Mouse (Mus musculus) left cerebral cortex, postnatal 14 days (tissue): ENCODE data around the gene Tkfc. TPM values are rescaled to one million over a fixed set of nuclear protein-coding genes. Genes with fewer than 3 reads are reported as not detected.
A peak's percentile ranks its signal among the peaks of the same experiment; 100 is the strongest.

ENCODE experiments used
- DNase-seq, 2 experiments: peaks; one replicate each; pipeline ENCODE4 v3.0.0; 2021 to 2022; ENCODE audit warnings: low spot score in 2 of 2, mixed read lengths in 1 of 2
- intact Hi-C: fragments of 180-260 bp; cut with DNase I; formaldehyde crosslinking; loops from one replicate; pipeline ENCODE4 v1.15.1; 2025
- long read RNA-seq, 2 experiments: library from polyadenylated mRNA; stranded (forward); transcript quantifications; one replicate each; pipeline ENCODE4 v2.0.0; 2021
- total RNA-seq, 2 experiments: library from RNA; stranded (reverse); gene quantifications; 2 replicates each; pipeline ENCODE4 v1.2.3; 2021

Tkfc gene
- 10 to 100 TPM; 24.7 to 26.2 TPM for total RNA-seq
- long read RNA-seq, experiment 1, partial matches to known transcripts, result 1 of 17 reads
- long read RNA-seq, experiment 1, other reads (novel, unspliced or antisense), result 9 of 17 reads
- long read RNA-seq, experiment 2, partial matches to known transcripts, result 0 of 7 reads
- long read RNA-seq, experiment 2, other reads (novel, unspliced or antisense), result 6 of 7 reads

DNA sequence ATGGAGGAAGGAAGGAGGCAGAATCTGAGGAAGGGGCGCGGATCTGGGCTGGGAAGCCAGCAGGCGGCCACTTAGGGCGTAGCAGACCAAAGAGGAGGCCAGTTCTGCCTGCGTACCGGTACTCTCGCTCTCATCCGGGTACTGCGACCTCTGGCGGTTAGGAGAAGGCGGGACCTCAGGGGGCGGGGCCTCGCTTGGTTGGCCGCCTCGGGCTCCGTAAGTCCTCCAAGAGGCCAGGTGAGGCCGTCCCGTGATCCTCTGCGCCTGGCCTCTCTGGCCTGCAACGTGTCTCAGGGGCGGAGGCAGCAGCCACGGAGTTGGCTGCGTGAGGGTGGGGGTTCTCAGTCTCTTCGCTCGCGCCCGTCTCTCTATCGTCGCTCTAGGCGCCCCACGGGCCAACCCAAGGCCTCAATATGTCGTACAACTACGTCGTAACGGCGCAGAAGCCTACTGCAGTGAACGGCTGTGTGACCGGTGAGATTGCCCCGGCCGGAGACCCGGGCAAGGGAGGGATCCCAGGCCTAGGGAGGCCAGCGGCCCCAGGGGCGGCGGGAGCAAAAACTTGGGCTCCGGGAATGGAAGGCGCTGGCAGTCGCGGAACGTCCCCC is at the start of gene Tkfc, which contains the start of gene Ddb1:
Gene Tkfc (minus strand): TSS at position 362 of the 608 bp plus-strand sequence.
Gene Ddb1 (plus strand): TSS at position 35 of the 608 bp plus-strand sequence.
- intact Hi-C loops, result loop anchor here (1.0 to 2.0 kb wide), 2 partner anchors 28 to 51 kb away; partner anchors contain the start of genes Cyb561a3 and Tmem138
- DNase-seq, result peak; percentile 98 to 99

DNA sequence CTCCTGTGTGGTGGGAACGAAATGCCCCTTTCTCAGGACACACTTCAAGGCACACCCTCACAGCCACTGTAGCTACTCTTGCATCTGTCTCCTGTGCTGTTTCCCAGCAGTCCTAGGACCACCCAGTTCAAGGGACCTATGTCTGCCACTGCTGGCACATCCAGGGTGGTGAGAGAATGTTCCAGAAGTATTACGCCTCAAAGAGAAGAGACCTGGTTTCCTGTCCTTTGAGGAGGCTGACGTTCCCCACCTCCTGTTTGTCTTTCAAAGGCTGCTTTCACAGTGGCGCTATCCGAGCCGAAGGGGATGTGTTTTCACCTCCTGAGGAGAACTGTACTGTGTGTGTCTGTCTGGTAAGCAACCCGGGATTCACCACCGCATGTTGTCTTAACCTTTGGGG is 42.7 kb upstream of the Tkfc start:
- no peak for DNase-seq
- intact Hi-C loops, result no loop called here

DNA sequence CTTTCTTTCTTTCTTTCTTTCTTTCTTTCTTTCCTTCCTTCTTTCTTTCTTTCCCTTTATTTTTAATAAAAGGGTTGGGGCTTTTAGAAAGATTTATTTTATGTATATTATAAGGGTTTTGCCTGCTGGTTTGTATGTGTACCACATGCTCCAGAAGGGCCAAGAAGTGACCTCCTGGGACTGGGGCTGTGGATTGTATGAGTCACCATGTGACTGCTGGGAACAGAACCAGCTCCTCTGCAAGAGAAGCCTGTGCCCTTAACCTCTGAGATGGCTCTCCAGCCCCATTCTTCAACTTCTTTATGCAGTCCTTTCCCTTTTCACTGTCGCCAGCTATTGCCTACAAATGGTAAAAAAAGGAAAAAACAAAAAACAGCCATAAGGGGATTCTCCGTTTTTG is 40.2 kb upstream of the Tkfc start:
- no peak for DNase-seq
- intact Hi-C loops, result no loop called here

DNA sequence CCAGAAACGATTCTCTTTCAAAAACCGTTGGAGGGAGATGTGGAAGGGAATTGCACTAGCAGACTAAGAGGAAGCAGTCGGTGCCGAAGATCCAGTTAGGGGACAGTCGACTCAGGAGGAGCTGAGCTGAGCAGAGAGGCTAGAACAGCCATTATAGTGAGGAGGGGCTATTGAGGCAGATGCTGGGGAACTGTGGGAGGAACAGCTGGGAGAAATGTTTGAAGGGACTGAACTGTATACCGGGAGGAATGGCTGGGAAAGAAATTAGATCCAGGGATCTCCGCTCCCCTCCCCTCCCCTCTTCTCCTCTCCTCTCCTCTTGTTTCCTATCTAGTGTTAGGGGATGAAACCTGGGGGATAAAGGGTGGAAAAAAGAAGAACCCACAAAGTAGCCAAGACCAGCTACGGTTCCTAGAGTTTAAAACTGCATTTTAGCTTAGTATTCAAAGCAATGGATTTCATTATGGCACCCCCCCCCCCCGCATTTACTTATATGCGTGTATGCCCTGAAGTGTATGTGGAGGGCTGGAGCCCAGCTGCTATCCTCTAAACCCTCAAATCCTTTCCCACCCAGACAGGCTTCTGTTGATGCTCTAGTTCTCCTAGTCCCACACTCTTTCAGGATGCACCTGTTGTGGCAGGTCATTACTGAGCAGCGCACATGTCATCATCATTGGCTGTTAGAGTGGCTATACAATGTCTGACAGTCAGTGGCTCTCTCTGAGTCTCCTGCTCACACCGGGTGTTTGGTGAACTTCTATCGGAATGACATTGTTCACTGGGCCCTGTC is 35.3 kb upstream of the Tkfc start:
- no peak for DNase-seq
- intact Hi-C loops, result no loop called here

DNA sequence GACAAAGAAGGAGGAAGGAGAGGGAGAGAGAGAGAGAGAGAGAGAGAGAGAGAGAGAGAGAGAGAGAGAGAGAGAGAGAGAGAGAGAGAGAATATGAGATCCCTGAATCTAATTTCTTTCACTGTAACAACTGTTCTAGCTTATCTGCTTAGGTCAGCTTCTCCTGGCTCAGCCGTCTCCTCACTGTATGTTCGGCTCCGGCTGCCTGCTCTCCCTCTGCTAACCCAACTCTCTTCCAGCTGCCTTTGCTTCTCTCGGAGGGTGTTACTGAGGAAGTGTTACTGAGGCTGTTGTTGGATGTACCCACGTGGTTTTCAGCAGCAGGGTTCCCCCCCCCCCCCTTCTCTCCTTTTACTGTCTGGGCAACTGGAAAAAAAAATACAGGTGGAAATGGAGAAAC is 34.6 kb upstream of the Tkfc start:
- intact Hi-C loops, result no loop called here
- no peak for DNase-seq

DNA sequence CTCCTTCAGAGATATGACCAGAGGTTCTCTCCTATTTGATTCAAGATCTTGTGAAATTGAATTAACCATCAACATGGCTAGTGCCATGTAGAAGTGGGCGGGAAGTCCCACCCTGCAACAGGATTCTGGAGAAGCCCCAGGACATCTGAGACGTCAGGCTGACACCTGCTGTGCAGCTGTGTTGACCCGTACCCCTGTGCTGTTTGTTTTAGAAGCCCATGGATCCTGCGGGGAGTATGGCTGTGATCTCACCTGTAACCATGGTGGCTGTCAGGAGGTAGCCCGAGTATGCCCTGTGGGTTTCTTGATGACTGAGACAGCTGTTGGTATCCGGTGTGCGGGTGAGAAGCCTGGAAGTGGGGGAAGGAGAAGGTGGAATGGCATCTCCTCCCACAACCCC is 32.4 kb upstream of the Tkfc start:
- intact Hi-C loops, result no loop called here
- DNase-seq, result no peak

DNA sequence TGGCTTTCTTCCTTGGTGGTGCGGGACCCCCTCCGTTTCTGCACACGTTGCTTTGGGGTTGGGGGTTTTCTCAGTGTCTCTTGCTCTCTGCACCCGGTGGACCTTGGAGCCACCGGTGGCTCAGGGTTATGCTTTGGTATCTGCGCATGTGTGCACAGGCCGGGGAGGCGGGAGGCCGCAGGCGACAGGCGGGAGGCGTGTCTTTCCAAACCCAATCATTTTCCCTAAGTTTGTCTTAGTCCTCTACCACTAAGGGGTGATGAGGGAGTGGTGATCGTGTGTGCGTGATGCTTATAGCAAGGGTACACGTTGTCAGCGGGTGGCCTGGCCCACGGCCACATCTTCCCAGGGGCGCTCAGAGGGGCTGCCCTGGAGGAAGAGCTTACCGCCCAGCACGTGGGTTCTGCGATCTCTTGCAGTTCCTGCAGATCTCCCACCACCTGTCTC is 29.4 kb upstream of the Tkfc start:
- intact Hi-C loops, result no loop called here
- DNase-seq, result peak; percentile 57 to 63

DNA sequence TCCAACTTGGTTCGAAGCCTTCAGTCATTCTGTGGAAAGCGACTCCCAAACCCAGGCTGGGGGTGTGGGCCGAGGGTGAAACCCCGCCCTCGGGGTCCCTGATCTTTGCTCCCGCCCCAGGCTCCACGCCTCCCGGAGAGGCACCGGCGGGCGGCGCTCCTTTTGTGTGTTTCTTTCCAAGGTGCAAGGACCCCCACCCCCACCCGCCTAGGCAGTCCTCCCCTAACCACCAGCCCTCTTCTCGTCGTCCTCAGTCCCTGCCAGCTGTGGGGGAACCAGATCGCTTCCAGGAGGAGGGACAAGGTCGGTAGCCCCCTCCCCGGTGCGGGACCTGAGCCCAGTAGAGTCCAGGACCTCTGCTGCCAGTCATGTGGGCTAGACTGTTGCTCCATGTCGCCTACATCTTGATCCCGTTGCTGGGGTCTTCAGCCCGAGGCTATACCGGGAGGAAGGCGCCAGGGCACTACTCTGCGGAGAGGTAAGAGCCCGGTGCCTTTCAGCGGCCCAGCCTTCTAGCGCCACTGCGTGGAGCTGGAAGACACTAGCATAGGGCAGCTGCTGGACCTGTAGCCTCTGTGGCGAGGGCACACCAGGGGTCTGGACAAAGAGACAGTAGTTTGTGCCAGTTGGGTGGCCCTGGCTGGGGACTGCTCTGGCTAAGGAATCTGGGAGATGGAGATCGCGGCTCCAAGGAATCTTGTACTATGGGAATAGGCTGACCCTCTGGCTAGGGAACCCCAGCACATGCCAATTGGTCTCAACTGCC is 28.8 kb upstream of the Tkfc start, which contains the start of gene Vwce:
Gene Vwce (plus strand): TSS at position 108 of the 766 bp plus-strand sequence.
- peak; percentile 17 to 40 for DNase-seq
- intact Hi-C loops, result no loop called here

DNA sequence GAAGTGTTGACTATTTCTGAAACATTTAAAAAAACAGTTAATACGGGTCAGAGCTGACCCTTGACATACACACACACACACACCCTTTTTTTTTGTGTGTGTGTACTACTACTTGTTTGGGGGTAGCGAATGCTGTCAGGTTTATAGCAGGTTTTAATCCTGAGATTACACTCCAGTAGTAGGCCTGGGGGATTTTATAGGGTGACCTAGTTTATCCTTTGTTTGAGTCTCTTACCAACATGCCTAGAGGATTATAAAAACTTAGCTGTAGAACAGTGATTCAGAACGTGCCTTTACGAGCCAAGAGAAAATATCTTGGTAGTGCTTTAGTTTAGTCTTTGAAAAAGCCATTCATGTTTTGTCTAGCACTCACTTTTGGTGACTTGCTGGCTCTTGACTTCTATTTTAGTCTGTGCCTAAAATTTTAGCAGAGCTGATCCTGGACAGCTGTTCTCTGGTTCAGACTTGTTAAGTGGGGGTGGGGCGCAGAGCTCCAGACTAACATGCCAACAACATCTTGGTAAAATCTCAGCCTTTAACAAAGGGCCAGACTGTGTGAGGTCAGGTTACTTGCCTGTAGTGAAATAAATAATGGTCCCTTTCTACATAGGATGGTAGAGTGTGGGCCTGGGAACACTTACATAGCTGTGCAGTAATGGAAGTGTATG is 3.3 kb upstream of the Tkfc start:
- no peak for DNase-seq
- intact Hi-C loops, result no loop called here

DNA sequence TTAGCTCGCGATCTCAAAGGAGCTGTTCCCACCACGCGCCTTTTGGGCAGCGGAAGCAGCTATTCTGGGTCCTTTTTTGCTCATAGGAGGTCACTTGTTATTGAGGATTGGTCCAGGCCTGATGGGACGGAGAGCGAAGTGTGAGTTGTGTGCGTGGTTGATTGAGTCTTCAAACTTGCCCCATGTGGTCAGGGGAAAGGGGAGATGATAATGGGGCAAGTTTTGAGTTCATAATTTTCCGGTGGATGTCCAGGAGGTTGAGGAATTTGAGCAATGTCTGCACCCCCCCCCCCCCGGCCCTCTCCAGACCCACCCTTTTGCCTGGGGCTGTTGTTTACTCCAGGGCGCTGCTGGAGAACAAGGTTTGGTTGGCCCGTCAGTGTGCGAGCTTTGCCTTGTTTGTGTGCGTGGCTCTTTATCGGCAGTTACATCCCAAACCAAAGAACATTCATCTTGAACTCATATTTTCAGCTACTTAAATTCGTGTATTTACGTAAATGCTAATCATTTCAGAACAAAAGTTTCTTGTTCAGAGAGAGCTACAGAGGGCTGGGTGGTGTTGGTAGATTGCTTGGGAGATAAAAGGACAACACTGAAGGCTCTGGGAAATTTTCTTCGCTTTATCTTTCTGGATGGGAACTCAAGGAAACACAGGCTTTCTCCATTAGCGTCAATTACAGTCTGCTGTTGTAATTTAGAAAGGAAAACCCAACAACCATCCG is 608 bp upstream of the Tkfc start:
- intact Hi-C loops, result loop anchor here (1.0 to 2.0 kb wide), 2 partner anchors 29 to 51 kb away; partner anchors contain the start of genes Cyb561a3 and Tmem138
- DNase-seq, result peak in 1 of 2 experiments; percentile 23

DNA sequence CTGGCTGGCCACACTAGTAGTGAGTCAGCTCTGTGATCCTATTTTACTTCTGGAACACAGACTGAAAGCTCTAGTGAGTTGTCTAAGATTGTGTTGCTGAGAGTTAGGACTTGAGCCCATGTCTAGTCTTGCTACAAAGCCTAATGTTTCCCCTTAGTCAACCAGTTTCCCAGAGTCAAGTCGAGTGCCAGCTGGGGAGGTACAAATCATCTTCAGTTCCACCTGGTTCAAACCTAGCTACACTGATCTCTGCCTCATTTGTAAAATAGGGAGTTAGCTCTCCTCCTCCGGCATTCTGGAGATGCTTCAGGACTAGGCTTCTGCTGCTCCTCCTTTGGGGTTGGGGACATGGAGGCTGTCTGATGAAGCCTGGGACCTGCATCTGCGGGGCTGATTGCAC is 920 bp downstream of the Tkfc start:
- intact Hi-C loops, result loop anchor here (2.0 kb wide), 1 partner anchor 50 kb away; no protein-coding TSS in a partner anchor
- peak in 1 of 2 experiments; percentile 8 for DNase-seq

DNA sequence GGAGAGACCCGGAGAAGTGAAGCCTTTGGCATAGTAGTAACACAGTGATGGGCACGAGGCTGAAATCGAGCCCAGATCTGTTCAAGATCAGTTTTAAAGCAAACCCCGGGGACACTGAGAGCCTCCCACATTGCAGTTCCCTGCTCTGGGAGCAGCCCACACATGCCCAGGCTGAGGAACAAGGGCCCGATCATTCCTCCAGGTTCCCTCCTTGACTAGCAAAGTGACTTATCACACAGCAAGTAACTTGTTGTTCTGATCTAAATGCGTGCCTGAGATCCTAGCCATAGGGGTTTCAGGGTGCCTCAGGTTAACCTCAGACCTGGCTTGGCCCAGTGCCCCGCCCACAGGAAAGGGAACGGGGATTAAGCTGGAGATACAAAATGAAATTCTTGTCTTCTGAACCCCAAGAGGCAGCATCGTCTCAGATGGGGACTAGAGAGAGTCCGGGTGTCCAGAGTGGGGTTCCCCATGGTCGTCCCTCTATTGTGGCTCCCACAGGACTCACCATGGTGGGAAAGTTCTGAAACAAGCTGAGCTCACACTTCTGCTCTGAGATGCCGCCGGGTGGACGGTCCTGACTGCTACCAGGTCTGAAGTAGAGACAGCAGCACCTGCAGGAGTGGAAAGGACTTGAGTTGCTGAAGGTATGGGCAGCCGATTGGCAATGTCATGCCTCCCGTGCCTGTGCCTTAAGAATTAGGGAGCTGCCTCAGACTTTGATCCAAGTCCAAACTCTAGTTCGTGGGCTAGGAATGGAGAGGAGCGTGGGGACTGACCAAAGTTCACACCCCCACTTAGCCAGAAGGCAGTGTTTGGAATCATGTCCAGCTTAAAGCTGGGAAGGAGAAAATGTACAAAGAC is 1.6 kb downstream of the Tkfc start:
- DNase-seq, result peak in 1 of 2 experiments; percentile 6
- intact Hi-C loops, result loop anchor here (2.0 kb wide), 1 partner anchor 49 kb away; no protein-coding TSS in a partner anchor

DNA sequence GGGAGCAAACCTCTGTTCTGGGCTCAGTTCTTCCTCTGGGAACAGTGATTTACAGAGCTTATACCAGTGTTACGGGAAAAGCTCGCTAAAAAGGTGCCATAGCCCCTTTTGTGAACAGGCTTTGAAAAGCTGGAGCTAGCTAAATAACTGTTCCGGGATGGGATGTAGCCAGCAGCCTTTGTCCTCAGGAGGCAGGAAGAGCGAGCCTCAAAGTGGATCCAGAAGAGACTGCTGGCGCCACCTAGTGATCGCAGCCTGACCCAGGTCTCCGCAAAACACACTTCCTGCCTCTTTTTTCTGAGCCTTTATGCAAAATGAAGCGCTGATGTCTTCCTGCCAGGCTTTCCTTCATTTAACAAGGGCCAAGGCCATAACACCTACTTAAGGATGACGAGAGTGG is 2.7 kb downstream of the Tkfc start:
- DNase-seq, result peak; percentile 90 to 93
- intact Hi-C loops, result no loop called here

DNA sequence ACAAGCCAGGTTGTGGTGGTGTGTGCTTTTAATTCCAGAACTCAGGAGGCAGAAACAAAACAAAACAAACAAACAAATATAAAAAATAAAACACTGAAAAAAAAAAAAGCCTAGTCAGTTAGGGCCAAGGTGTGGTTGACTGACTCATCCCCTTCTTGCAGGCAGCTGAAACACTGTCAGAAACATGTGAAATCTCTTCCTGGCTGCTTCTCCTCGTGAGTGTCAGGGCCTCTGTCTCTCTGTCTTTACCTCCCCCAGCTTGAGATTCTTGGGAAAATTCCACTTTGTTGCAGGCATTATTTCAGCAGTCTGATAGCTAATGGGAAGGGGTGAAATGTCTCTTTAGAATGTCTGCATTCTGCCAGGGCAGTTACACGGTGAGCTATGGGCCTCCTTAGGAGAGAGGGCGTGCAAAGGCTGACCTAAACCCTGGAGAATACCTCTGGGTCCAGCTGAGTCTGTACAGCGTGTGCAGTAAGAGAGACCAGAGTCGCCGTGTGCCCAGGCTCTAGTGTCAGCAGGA is 3.1 kb downstream of the Tkfc start:
- intact Hi-C loops, result no loop called here
- no peak for DNase-seq

DNA sequence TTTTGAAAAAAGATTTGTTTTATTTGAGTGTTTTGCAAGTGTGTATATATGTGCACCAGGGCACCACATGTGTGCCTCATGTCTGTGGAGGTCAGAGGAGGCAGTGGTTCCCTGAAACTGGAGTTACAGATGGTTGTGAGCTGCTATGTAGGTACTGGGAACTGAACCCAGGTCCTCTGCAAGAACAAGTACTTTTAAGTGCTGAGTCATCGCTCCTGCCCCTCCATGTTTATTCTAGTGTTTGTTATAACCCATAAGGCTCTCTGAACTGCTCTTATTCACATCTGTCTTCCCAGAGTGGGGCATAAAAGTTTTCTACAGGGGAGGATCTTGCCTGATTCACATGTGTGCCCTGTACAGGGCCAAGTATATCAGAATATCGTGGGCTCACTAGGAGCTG is 5.8 kb downstream of the Tkfc start:
- intact Hi-C loops, result no loop called here
- no peak for DNase-seq

DNA sequence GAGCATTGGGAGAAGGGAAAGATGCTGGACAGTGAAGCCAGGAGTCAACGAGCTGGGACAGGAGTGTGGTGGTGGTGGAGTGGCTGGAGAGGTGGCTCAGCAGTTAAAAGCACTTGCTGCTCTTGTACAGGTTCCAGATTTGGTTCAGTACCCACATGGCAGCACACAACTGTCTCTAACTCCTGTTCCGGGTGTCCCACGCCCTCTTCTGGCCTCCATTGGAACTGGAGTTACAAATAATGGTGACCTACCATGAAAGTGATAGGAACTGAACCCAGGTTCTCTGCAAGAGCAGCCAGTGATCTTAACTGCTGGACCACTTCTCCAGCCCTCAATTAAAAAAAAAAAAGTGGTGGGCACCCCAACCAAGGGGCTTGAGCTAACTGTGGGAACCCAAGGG is 7.3 kb downstream of the Tkfc start:
- DNase-seq, result peak in 1 of 2 experiments; percentile 12
- intact Hi-C loops, result no loop called here
